Mouse (Mus musculus): ENCODE results near the gene Dlgap4.

Dlgap4 gene

DNA sequence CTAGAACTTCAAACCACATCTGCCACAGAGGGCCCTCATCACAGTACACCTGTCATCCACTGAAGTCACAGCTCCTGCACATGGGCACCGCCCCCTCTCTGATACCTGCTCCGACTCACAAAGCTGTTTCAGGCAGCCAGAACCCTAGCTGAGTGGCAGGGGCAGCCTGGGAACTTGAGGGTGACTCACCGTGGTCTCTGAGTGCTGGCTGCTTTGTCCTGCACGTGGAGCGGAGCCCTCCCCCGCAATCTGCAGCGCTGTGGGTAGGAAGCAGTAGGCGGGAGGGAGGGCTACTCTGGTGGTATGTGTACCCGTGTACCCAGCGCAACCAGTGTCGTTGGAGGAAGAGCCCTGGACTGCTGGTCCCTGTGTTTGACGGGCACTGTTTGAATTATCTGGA, 69.5 kb downstream of the Dlgap4 start:
- in situ Hi-C loops (cut with MboI; ENCODE audit: low pct_unique_long_range_greater_than_20kb in 1 of 2, low sequenced_read_pairs in 2 of 2, unreplicated experiment in 1 of 2): no loop called here

DNA sequence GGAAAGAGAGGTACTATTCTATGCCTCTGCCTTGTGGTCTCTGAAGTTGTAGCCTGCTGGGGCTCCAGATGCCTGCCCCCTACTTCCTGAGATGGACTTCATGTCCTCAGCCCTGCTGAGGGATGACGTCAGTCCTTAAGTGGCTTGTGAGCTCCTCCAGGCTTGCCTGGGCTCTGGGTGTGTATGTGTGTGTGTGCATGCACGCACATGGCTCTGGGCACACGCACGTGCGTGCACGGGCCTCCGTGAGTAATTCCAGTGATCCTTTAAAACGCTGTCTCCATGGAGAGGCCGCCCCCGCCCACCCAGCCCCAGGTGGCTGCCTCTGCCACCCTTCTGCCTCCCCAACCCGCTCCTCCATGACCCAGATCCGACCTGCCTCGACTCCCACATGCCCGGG, 72.5 kb downstream of the Dlgap4 start:
- in situ Hi-C loops (cut with MboI; ENCODE audit: low pct_unique_long_range_greater_than_20kb in 1 of 2, low sequenced_read_pairs in 2 of 2, unreplicated experiment in 1 of 2): no loop called here

DNA sequence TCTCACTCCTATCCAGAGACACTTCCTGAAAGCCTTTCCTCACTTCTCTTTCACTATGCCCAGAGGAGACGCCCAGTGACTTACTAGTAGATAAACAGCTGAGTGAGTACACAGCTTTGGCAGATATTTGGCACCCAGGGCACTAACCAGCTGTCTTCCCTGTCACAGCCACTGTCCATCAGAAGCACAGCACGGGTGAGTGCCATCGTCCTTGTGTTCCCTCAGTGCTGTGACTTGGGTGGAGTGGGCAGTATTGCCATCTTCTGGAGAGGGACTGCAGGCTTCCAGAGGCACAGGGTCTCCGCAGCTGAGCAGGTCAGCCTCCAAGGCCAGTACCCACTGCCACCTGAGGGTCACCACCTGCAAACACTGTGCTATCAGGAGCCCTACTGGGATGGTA, 73.2 kb downstream of the Dlgap4 start:
- in situ Hi-C loops (cut with MboI; ENCODE audit: low pct_unique_long_range_greater_than_20kb in 1 of 2, low sequenced_read_pairs in 2 of 2, unreplicated experiment in 1 of 2): no loop called here

DNA sequence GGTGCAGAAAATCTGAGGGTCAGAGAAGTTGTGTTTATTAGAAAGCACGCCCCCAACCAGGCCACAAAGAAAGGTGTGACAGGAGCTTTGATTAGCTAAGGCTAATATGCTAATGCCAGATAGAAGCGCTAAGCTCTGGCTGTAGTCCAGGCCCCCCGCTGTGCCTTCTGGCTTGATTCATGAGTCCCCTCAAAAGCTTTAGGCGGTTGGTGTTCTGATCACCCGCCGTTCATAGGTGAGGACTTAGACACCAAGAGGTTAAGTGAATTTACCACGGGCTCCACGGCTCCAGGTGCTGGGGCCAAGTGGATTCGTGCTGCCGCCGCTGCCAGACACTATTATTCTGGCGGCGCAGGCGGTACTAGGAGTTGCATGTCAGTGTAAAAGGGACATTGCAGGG, 75.1 kb downstream of the Dlgap4 start:
- in situ Hi-C loops (cut with MboI; ENCODE audit: low pct_unique_long_range_greater_than_20kb in 1 of 2, low sequenced_read_pairs in 2 of 2, unreplicated experiment in 1 of 2): no loop called here

DNA sequence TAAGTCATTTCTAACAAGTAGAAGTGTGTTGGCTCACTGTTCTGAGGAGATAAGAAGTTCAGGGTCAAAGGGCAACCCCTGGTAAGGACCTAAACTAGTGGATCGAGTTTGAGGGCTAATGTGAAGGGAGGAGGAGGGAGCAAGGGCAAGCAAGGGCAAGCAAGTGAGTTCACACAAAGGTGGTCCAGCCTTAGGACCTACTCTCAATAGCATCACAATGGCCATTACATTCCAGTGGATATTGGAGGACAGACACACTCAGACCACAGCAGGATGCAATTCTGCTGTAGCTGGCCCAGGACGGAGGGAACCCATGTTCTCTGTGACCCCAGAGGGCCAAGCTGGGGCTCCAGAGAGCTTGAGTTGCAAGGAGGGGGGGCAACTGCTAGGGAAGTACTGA, 77.3 kb downstream of the Dlgap4 start:
- in situ Hi-C loops (cut with MboI; ENCODE audit: low pct_unique_long_range_greater_than_20kb in 1 of 2, low sequenced_read_pairs in 2 of 2, unreplicated experiment in 1 of 2): no loop called here

DNA sequence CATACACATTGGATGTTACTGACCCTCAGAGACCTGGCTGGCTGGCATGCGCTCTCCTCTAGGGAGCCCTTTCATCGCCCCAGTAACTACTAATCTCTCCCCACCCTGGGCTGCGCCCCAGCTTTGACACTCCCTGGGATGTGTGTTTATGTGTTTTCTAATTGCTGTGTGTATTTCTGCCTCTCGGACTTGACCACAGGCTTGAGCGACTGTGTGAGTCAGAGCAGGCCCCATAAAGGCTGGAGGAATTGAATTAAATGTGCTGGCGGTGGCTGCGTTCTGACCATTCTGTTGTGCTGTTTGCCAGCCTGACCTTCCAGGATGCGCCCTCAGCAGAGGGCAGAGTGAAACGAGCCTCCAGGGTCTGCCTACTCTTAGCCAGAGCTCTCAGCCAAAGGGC, 78.2 kb downstream of the Dlgap4 start:
- in situ Hi-C loops (cut with MboI; ENCODE audit: low pct_unique_long_range_greater_than_20kb in 1 of 2, low sequenced_read_pairs in 2 of 2, unreplicated experiment in 1 of 2): no loop called here

DNA sequence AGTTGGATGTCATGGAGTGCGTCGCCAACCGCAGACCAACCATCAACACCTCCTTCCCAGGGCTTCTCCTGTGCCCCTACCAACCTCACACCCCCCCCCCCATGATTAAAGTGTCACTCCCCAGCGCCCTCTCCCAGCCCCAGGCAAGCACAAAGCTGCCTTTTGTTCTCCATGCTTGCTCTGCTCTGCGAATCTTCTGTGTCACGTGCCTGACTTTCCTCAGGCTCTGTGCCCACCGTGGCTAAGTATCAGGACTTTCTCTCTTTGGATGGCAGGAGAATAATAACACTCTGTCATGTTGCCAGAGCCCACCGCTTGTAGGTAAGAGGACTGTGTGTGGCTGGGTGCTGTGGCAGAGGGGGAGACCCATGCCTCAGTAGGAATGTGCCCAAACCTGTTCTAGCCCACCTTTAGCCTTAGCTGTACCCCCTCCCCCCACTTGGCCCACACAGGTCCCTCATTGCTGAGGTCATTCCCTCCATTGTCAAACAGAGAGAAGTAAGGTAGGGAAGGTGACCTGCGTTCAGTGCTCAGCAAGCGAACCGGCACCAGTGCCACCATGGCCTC, 79.8 kb downstream of the Dlgap4 start:
- in situ Hi-C loops (cut with MboI; ENCODE audit: low pct_unique_long_range_greater_than_20kb in 1 of 2, low sequenced_read_pairs in 2 of 2, unreplicated experiment in 1 of 2): no loop called here

DNA sequence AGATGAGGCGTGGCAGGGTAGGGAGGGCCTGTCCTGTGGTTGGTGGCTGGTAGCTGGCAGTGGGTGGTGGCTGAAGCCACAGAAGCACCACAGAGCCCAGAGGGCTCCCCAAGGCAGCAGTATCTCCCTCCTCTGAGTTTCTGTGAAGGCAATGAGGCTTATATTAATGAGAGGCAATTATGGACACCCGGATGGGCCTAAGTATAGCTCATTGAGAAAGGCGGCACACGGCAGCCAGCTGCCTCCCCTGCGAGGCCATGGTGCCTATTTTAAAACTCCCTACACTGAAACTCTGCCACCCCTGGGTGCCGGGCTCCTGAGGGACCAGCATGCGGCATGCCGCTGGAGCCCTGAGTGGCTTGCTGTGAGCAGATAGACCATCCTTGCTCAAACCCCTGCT, 83.8 kb downstream of the Dlgap4 start:
- in situ Hi-C loops (cut with MboI; ENCODE audit: low pct_unique_long_range_greater_than_20kb in 1 of 2, low sequenced_read_pairs in 2 of 2, unreplicated experiment in 1 of 2): no loop called here

DNA sequence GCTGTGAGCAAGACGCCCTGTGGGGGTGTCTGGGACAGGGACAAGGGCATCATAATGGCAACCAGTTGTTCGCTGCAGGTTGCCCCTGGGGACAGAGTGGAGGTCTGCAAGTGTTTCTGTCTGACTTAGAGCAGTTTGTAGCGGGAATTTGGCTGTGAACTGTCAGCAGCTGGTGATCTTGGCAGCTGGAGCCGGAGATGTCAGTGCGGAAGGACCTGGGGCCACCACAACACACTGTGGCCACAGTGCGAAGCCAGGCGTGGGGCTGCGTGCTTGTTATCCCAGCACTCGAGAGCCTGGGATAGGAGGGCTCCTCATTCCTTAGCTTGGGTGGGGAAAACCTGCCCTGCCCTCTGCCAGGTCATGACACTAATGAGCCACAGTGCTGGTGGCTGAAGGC, 84.7 kb downstream of the Dlgap4 start:
- in situ Hi-C loops (cut with MboI; ENCODE audit: low pct_unique_long_range_greater_than_20kb in 1 of 2, low sequenced_read_pairs in 2 of 2, unreplicated experiment in 1 of 2): no loop called here

DNA sequence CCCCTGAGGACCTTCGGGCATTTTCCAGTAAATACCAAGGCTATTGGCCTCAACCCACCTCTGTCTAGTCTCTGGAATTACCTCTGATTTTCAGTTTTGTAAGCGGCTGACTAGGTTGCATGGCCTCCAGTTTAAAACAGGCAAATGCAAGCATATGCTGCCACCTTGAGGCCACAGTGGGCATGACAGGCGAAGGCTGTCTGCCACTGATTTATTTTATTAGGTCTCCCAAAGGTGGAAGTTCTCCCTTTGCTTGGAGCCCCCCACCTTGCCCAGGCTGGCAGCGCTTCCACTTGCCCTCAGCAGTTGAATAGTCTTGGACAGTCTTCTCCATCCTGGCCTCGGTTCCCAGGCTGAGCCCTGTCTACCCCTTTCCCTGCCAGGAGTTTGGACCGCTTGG, 92.0 kb downstream of the Dlgap4 start:
- in situ Hi-C loops (cut with MboI; ENCODE audit: low pct_unique_long_range_greater_than_20kb in 1 of 2, low sequenced_read_pairs in 2 of 2, unreplicated experiment in 1 of 2): loop anchor here (10.0 to 25.0 kb wide), 2 partner anchors 168 to 171 kb away; partner anchors contain the start of gene Aar2 (in 1 of the 2)

DNA sequence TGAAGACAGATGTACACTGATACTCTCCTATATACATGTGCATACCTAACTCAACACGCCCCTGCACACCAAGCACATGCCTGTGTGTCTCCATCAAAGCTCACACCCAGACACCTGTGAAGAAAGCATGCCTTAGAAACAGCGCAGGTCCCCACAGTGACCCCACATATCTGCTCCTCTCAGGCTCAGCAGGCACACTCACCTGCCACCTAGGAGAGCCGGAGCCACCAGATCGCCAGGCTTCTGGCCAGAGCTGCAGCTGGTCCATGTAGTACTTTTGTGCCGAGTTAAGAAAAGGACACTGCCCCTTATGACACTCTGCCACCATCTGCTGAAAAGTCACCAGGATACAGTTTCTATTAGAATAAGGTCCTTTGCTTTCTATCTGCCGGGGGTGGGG, 103.2 kb downstream of the Dlgap4 start:
- in situ Hi-C loops (cut with MboI; ENCODE audit: low pct_unique_long_range_greater_than_20kb in 1 of 2, low sequenced_read_pairs in 2 of 2, unreplicated experiment in 1 of 2): loop anchor here in 1 of 2 experiments (25.0 kb wide), 1 partner anchor 179 kb away; the partner anchor contains the start of gene Aar2

DNA sequence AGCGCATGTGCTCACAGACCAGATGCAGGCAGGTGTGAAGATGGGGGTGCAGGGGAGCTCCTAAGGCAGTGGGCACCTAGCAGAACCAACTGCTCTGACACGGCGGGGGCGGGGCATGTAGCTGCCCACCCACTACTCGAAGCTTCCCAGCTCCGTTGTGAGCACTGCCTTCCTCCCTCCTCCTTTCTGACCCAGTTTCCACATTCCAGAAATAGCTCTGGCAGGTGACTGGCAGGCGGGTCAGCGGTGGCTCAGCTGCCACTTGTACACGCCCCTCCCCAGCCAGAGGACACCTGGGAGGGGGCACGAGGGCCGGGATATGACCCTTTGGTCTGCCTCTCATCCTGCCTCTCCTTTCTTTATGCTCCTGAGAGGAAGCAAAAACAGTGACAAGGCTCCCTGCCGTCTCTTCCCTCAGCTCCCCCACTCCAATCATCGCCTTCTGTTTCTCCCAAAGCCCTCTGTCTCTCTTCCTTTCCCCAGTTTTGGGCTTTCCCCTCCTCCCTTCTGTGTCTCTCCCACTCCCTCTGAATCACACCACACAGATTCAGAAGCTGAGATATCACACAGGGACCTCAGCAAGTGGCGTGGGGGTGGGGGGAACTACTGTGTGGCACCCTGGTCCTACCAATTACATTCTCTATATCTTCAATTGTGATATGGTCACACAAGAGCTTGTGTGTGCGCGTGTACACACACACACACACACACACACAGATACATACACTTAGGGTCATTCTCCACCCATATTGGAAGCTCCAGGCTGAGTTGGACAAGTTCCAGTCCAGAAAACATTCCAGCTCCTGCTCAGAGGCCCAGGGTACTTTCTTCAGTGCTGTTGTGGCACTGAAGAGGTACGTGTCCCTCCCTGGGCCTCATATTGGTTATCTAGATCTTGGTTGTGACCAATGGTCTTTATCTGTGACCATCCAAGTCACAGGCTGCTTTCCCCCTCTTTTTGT, 104.1 kb downstream of the Dlgap4 start:
- in situ Hi-C loops (cut with MboI; ENCODE audit: low pct_unique_long_range_greater_than_20kb in 1 of 2, low sequenced_read_pairs in 2 of 2, unreplicated experiment in 1 of 2): loop anchor here in 1 of 2 experiments (25.0 kb wide), 1 partner anchor 180 kb away; the partner anchor contains the start of gene Aar2

DNA sequence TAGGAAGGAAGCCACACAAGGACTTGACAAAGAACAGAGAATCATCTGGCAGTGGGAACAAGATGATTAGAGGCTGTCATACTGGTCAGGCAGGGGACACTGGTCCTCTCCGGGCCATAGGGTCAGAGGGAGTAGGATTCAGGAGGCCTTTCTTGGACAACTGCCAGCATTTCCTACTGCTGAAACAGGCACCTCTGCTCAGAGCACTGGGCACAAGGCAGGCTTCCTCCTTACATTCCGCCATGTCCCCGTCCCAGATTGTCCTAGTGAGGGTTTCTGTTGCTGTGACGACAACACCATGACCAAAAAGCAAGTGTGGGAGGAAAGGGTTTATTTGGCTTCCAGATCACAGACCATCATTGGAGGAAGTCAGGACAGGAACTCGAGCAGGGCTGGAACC, 105.3 kb downstream of the Dlgap4 start:
- in situ Hi-C loops (cut with MboI; ENCODE audit: low pct_unique_long_range_greater_than_20kb in 1 of 2, low sequenced_read_pairs in 2 of 2, unreplicated experiment in 1 of 2): loop anchor here in 1 of 2 experiments (25.0 kb wide), 1 partner anchor 181 kb away; the partner anchor contains the start of gene Aar2

DNA sequence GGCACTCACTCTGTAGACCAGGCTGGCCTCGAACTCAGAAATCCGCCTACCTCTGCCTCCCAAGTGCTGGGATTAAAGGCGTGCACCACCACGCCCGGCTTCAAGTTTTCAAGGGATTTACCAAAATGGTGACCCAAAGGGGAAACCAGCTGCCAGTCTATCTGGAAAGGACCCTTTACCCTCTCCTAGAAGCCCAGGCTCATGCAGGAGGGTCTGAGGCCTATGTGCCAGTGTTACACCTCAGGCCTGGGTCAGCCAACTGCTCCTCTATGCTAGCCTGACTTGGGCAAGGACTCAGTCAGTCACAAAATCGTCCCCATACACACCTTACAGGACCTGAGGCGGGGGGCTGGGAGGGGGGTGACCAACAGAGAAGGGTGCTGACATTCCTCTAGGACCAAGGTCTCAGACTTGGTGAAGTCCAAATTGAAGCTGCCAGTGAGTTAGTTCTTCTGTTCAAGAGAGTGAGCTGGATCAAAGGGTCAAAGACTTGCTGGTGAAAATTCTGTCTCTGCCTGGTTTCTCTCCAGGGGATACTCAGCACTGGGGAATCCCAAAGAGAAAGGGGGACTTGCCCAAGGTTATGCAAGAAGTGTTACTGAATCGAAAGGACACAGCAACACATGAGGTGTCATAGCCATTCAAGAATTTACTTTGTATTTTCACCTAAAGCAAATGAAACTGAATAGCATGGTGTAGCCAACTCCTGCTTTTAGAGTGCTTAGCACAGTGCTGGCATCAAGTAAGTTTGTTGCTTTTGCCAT, 106.2 kb downstream of the Dlgap4 start:
- in situ Hi-C loops (cut with MboI; ENCODE audit: low pct_unique_long_range_greater_than_20kb in 1 of 2, low sequenced_read_pairs in 2 of 2, unreplicated experiment in 1 of 2): loop anchor here in 1 of 2 experiments (25.0 kb wide), 1 partner anchor 182 kb away; the partner anchor contains the start of gene Aar2

DNA sequence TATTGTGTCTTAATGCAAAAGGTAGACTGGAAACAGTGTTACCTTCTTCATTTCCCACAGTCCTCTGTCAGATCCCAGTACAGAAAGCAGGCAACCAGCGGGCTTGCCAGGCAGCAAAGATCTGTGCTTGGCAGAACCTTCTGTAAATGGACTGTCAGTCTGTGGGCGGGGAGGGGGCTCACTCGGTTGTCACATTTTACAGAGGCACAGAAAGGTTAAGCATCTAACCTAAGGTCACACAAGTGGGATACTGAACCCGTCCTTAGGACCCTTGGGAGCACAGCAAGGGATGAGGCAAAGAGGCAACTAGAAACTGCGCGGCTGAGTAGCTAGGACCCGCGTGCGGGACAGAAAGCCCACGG, 106.8 kb downstream of the Dlgap4 start:
- in situ Hi-C loops (cut with MboI; ENCODE audit: low pct_unique_long_range_greater_than_20kb in 1 of 2, low sequenced_read_pairs in 2 of 2, unreplicated experiment in 1 of 2): loop anchor here in 1 of 2 experiments (25.0 kb wide), 1 partner anchor 183 kb away; the partner anchor contains the start of gene Aar2

DNA sequence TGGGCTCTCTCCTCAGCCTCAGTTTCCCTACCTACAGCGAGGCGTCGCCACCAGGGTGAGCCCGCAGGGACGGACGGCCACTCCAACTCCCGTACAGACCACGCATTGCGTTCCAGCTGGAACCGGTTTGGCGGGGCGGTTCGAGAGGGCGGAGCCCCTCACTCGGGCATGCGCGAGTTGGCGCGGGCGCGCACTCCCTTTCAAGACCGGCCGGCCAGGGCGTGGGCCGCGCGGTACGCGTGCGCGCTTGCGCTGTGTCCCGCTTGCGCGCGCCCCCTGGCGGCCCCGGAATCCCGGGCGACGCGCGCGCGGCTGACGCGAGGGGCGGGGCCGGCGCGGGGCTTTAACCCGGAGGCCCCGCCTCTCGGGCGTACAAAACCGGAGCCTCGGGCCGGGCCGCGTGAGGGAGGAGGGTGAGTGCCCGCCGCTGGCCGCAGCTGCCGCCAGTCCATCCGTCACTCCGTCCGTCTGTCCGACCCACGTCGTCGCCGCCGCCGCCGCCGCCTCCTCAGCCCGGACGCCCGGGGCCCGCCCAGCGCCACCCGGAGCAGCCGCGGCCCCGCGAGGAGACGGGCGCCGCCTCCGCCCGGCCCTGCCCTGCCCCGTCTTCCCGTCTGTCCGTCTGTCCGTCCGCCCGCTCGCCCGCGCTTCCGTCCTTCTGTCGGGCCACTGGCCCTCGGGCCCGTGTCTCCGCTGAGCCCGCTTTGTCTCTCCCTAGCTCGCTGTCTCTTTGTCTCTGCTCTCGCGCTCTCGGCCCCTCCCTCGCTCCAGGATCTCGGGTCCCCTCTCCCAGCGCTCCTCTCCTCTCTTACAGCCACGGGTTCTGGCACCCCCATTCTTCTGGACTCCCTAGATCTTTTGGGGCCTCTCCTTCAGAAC, 107.4 kb downstream of the Dlgap4 start:
- in situ Hi-C loops (cut with MboI; ENCODE audit: low pct_unique_long_range_greater_than_20kb in 1 of 2, low sequenced_read_pairs in 2 of 2, unreplicated experiment in 1 of 2): loop anchor here in 1 of 2 experiments (25.0 kb wide), 1 partner anchor 184 kb away; the partner anchor contains the start of gene Aar2

DNA sequence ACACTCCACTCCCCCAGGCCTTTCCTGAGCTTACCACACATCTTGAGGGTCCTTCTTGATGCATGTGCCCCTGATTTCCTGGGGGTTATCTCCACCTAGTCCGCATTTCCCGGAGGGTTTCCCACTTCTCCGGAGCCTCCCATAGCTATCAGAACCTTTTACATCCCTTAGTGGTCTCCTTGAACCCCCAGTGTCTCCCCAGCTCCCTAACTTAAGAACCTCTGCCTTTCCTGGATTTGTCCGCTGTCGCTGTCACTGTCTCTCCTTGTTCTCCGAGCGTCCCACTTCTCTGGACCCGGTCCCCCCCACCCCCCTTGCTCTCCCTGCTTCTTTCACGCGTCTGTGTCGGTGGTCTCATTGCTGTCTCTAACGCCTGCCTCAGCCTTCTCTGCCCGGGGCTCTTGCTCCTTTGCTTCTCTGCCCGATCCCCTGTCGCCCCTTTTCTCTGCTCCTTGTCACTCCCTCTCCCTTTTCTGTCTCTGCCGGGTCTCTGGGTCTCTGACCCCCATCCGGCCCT, 108.1 kb downstream of the Dlgap4 start:
- in situ Hi-C loops (cut with MboI; ENCODE audit: low pct_unique_long_range_greater_than_20kb in 1 of 2, low sequenced_read_pairs in 2 of 2, unreplicated experiment in 1 of 2): loop anchor here in 1 of 2 experiments (25.0 kb wide), 1 partner anchor 184 kb away; the partner anchor contains the start of gene Aar2
